Mouse (Mus musculus): ENCODE data around the gene Sspo.

DNA sequence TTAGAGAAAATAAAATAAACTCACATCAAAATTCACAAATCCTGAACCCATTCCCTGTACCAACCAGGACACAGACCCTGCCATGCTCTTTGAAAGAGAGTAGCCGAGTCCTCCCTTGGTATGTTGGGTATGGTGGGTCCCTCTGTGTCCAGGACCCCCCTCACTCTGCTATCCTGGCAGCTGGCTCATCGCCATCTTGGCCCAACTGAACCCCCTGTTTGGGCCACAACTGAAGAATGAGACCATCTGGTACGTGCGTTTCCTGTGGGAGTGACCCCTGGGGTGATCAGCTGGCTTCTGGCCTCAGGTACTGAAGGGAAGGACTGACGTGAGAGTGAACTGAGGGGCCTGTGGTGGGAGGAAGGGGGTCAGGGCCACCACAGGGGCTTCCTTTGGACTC lies 91.8 kb downstream of the Sspo start:
- TF ChIP-seq BHLHE40 (IDR thresholded peaks at IDR 0.05; ENCODE audit: borderline replicate concordance, low read depth, low read length) (no peak), CTCF (IDR thresholded peaks at IDR 0.05 in 2 of 3, conservative IDR thresholded peaks at IDR 0.05 in 1 of 3; ENCODE audit: control insufficient read depth in 1 of 3, insufficient read depth in 1 of 3, low read depth in 2 of 3, low read length in 3 of 3, poor library complexity in 1 of 3, severe bottlenecking in 1 of 3) (no peak), MAX (IDR thresholded peaks at IDR 0.05; ENCODE audit: low read length) (no peak), POLR2A (IDR thresholded peaks at IDR 0.05; ENCODE audit: control insufficient read depth in 1 of 2, insufficient read depth in 1 of 2, low read depth in 1 of 2, low read length in 2 of 2, poor library complexity in 1 of 2) (no peak)
